Mouse (Mus musculus) kidney, postnatal 0 days (tissue): ENCODE measurements around the gene Golga2. TPM values are rescaled to one million over a fixed set of nuclear protein-coding genes. Genes with fewer than 3 reads are reported as not detected.

ENCODE experiments used
- ATAC-seq: fragments of 200-750 bp; cut with Nextera tagmentation; replicated peaks from 2 replicates; pipeline ENCODE4 v1.8.0; 2017; ENCODE audit warnings: low read depth, moderate number of reproducible peaks, moderate TSS enrichment, moderate library complexity; ENCODE audit not compliant: low FRiP score
- DNase-seq: peaks from one replicate; pipeline ENCODE4 v3.0.0-alpha.2; 2016; ENCODE audit warnings: low spot score
- H3K27ac ChIP-seq: fragments of 300-500 bp; sonication (generic); 2 replicates; pipeline ENCODE4 v1.5.1; 2014; ENCODE audit warnings: mild to moderate bottlenecking
- H3K27me3 ChIP-seq: fragments of 300-500 bp; sonication (generic); 2 replicates; pipeline ENCODE4 v1.6.1; 2014; ENCODE audit warnings: low read length, mixed read lengths; ENCODE audit not compliant: insufficient read depth
- H3K36me3 ChIP-seq: fragments of 300-500 bp; sonication (generic); 2 replicates; pipeline ENCODE4 v1.6.1; 2014; ENCODE audit warnings: low read length, mixed read lengths; ENCODE audit not compliant: insufficient read depth
- H3K4me1 ChIP-seq: fragments of 300-500 bp; sonication (generic); replicated peaks from 2 replicates; pipeline ENCODE4 v1.6.1; 2014; ENCODE audit warnings: antibody characterized with exemption, low read length, mixed read lengths; ENCODE audit not compliant: insufficient read depth
- H3K4me2 ChIP-seq: fragments of 300-500 bp; sonication (generic); 2 replicates; pipeline ENCODE4 v1.6.1; 2014; ENCODE audit warnings: mild to moderate bottlenecking, low read length, moderate library complexity, mixed read lengths
- H3K4me3 ChIP-seq: fragments of 300-500 bp; sonication (generic); replicated peaks from 2 replicates; pipeline ENCODE4 v1.5.1; 2014; ENCODE audit warnings: low read depth, low read length
- H3K9ac ChIP-seq: fragments of 300-500 bp; sonication (generic); 2 replicates; pipeline ENCODE4 v1.6.1; 2014; ENCODE audit warnings: low read depth, low read length
- H3K9me3 ChIP-seq: fragments of 300-500 bp; sonication (generic); replicated peaks from 2 replicates; pipeline ENCODE4 v1.6.1; 2016; ENCODE audit warnings: low read length, inconsistent platforms, mixed read lengths
- CTCF ChIP-seq: IDR thresholded peaks from 2 replicates; pipeline ENCODE4 v1.5.1; 2016; ENCODE audit warnings: antibody characterized with exemption, low read depth, mild to moderate bottlenecking, moderate library complexity
- WGBS: fragments of 180-500 bp; shearing (Covaris S2); extraction: QIAGEN DNeasy Blood & Tissue Kit; methylation state at CpG from one replicate; pipeline ENCODE4 v1.1.7; 2014; 5-methylcytosine and 5-hydroxymethylcytosine counted together
- polyA plus RNA-seq: library from polyadenylated mRNA; unstranded; fragments of >200 nt; fragmentation: Nextera tagmentation; extraction: Ambion mirVana; gene quantifications from 2 replicates; pipeline ENCODE4 v1.2.1, GENCODE M21; 2015

Gene Golga2
- polyA plus RNA-seq, 1 experiment from 2014 or later: 17.2 TPM

DNA sequence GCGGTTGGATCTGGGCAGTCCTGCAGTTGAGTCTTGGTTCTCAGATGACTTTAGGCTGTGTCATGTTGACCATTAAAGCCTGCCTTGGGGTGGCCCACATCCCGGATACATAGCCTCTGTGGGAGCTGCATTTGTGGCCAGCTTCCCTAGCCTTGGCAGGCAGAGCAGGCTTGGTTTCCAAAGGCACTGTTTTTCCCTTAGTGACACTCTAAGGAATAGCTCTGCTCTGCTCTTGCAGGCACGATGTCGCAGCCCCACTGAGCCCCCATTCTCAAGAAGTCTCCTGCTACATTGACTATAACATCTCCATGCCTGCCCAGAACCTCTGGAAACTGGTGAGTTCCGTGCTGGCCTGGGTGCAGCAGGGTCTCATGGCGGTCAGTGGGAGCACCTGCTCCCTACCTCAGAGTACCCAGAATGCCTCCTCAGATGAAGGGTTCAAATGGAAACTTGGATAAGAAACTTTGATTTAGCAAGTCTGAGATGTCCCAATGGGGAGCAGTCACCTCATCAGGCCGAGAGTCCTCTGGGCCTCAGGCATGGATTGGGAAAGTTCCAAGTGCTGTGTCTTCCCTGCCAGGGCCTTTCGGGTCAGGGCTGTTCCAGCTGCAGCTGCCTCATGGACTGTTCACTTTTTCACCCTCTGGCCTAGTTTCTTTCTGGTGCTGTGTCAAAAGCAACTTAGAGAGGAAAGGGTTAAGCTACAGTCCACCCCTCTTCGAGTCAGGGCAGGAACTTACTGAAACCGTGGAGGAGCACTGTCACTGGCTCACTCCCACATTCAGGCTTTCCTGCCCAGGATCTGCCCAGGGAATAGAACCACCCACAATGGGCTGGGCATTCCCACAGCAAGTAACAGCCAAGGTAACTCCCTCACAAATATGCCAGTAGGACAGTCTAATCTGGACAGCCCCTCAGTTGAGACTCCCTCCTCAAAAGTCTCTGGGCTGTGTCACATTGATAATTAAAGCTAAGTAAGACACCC, 38.5 kb upstream of the Golga2 start:
- WGBS: 73% methylated on average over 10 of the region's 10 CpGs
- Histone ChIP-seq H3K36me3 (peaks cover 44% of the 10 kb centered on the region), H3K4me1 (no peaks in the 10 kb centered on the region), H3K9ac (no peak overlapping the region), H3K4me2 (no peak overlapping the region), H3K9me3 (no peaks in the 10 kb centered on the region), H3K27ac (no peak overlapping the region), H3K27me3 (no peaks in the 10 kb centered on the region), H3K4me3 (no peak overlapping the region)
- DNase-seq (no peak), ATAC-seq (no peak)
- no peak for TF ChIP-seq CTCF

DNA sequence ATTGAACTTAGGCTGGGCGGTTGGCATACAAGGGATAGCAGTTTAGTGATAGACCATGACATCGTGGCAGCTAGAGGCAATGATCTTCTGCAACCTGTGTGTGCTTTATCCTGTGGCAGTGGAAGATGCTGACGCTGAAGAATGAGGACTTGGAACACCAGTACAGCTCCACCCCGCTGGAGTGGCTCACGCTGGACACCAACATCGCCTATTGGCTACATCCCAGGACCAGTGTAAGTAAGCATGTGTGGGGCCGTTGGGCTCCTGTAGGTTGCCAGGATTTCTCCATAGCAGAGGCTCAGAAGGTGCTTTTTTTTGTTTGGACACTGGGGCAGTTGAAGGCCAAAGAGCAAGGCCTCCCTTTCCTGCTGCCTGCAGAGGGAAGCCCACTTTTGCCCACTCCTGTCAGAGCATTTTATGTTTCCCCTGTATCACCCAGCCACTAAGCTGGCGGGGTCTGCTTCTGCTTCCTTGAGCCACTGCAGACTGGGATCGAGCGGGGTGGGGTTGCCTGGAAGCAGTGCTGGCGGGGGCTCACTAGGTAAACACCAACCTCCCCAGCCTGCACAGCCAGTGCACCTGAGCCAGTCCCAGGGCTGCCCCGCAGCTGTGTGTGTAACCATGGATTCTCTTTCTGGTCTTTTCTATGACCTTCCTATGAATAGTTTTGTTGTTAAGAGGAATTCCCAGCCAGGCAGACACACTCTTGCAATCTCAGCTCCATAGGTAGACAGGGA, 35.2 kb upstream of the Golga2 start:
- no peaks in the 10 kb centered on the region for H3K27me3 ChIP-seq
- H3K4me2 ChIP-seq: no peak overlapping the region
- TF ChIP-seq CTCF: no peak
- H3K4me1 ChIP-seq: no peaks in the 10 kb centered on the region
- WGBS: 86% methylated on average over 12 of the region's 12 CpGs
- no peak overlapping the region for H3K27ac ChIP-seq
- DNase-seq: no peak
- H3K4me3 ChIP-seq: no peak overlapping the region
- no peak for ATAC-seq
- peaks cover 54% of the 10 kb centered on the region for H3K36me3 ChIP-seq
- no peak overlapping the region for H3K9ac ChIP-seq
- no peaks in the 10 kb centered on the region for H3K9me3 ChIP-seq

DNA sequence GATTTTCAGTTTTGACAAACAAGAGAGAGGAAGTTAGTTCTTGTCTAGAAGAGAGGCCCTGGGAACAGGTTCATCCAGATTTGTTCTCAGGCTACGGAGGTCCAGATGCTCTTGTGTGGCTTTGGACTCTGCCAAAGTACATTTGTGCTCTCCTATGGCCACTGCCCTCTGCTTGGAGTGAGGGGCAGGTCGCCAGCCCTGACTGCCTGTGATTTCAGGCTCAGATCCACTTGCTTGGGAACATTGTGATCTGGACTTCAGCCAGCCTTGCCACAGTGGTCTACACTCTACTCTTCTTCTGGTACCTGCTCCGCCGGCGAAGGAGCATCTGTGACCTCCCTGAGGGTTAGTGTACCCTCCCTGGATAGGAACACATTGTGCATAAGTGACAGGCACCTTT, 34.5 kb upstream of the Golga2 start:
- Histone ChIP-seq H3K9me3 (no peaks in the 10 kb centered on the region), H3K4me1 (no peaks in the 10 kb centered on the region), H3K27ac (no peak overlapping the region), H3K9ac (no peak overlapping the region), H3K4me2 (no peak overlapping the region), H3K27me3 (no peaks in the 10 kb centered on the region), H3K4me3 (no peak overlapping the region), H3K36me3 (peaks cover 53% of the 10 kb centered on the region)
- DNase-seq: no peak
- TF ChIP-seq CTCF: no peak
- ATAC-seq: no peak
- 88% methylated on average over 5 of the region's 5 CpGs for WGBS

DNA sequence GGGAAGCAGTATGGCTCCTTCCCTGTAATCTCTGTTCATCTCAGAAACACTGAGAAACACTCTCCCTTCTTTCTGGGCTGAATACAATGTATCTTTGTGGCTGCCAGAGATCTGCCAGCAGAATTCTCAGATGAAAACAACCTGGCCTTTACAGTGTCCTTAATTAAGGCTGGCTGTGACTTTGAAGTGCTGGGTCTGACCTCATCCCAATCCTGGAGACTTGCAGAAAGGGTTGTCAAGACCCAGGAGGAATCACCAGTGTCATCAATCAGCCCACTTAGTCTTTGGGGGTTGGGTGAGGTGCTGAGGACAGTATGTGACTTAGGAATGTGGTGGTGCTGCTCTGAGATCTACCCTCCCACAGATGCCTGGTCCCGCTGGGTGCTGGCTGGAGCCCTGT, 33.8 kb upstream of the Golga2 start:
- Histone ChIP-seq H3K27me3 (no peaks in the 10 kb centered on the region), H3K36me3 (peaks cover 57% of the 10 kb centered on the region), H3K4me2 (no peak overlapping the region), H3K27ac (no peak overlapping the region), H3K9me3 (no peaks in the 10 kb centered on the region), H3K4me3 (no peak overlapping the region), H3K4me1 (no peaks in the 10 kb centered on the region), H3K9ac (no peak overlapping the region)
- DNase-seq (no peak), ATAC-seq (no peak)
- 57% methylated on average over 1 of the region's 1 CpGs for WGBS
- TF ChIP-seq CTCF: no peak

DNA sequence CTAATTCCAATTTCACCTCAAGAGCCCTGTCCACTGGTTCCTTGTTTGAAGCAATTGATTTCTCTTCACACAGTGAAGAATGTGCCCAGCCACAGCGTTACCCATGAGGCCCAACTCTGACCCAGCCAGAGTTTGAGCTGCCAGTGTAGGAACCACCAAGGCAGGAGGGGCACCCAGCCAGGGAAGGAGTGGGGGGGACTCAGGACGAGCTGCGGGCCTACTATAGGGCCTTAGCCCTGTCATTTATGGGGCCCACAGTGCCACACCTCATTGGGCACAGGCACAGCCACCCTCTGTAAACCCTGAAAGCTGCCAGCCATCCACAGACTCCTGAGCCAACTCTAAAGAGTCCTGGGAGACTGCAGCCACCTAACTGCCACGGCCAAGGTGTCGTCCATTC, 32.6 kb upstream of the Golga2 start:
- TF ChIP-seq CTCF: no peak
- Histone ChIP-seq H3K9ac (no peak overlapping the region), H3K4me1 (peaks cover 3% of the 10 kb centered on the region; the same call in 1 of the 2 replicates), H3K9me3 (no peaks in the 10 kb centered on the region), H3K36me3 (peaks cover 53% of the 10 kb centered on the region), H3K4me2 (no peak overlapping the region), H3K4me3 (no peak overlapping the region), H3K27me3 (no peaks in the 10 kb centered on the region), H3K27ac (no peak overlapping the region)
- DNase-seq (no peak), ATAC-seq (no peak)
- 81% methylated on average over 5 of the region's 5 CpGs for WGBS

DNA sequence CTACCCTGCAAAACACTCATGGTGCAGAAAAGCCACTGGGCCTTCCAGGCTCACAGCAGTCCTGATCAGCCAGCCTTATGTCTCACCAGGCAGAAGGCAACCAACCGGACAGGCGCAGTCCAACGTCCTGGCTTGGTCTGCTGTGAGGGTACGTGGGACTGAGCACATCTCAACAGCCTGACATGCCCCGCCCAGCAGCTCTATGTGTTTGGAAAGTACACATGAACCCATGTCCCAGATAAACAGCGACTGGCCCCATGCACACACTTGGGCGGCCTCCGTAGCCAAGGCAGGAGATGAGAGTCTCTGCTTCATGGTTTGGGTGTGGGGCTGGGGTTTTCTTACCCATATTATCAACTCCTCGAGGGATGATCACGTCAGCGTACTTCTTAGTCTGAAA, 30.9 kb upstream of the Golga2 start:
- Histone ChIP-seq H3K4me2 (no peak overlapping the region), H3K4me3 (no peak overlapping the region), H3K36me3 (peaks cover 43% of the 10 kb centered on the region), H3K9me3 (no peaks in the 10 kb centered on the region), H3K4me1 (peaks cover 3% of the 10 kb centered on the region; the same call in 1 of the 2 replicates), H3K27ac (no peak overlapping the region), H3K9ac (no peak overlapping the region), H3K27me3 (no peaks in the 10 kb centered on the region)
- ATAC-seq: no peak
- TF ChIP-seq CTCF: no peak
- no peak for DNase-seq
- 90% methylated on average over 11 of the region's 11 CpGs for WGBS
